9 mouse cellular contexts compared by ENCODE assay signal in the genomic region with DNA sequence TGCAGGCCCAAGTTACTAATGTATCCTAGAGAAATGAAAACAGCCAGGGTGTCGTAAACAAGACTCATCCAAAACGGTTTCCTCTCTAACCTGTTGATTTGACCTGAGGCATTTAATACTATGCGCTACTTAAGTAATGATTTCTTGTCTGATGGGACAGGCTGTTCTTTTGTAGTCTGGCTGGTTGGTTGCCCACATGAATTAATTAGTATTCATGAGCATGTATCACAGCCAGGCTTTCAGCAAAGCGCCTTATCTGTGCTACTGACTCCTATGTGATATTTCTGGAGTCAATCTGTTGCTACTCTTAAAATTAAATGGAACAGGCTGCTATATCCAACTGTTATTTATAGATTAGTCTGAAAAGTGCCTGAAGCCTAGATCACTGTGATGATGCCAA.
DNase-seq lines count a peak whose midpoint lies in the region; ATAC-seq lines count a peak whose summit lies in the region.
"Had no signal": no experiment of that assay in that cellular context is flagged by ENCODE, and none has a peak within 500 bp of the region (broad histone marks: within the 10 kb centered on the region; RNA-seq: fewer than 3 reads in every experiment).

No protein-coding gene starts in this region.

- H3K36me3 ChIP-seq in forebrain, embryonic 13.5 days (ENCODE audit: poor library complexity, severe bottlenecking), result peaks cover 25% of the 10 kb centered on the region
- H3K36me3 ChIP-seq in forebrain, embryonic 10.5 days (replicated peaks), result peaks cover 51% of the 10 kb centered on the region
- peaks cover 36% of the 10 kb centered on the region for H3K36me3 ChIP-seq in limb, embryonic 10.5 days

- no peak overlapping the region for H3K9ac ChIP-seq in forebrain, embryonic 13.5 days

- no peak overlapping the region for H3K4me3 ChIP-seq in forebrain, embryonic 13.5 days
- H3K4me3 ChIP-seq in forebrain, embryonic 10.5 days, result no peak overlapping the region
- H3K4me3 ChIP-seq in limb, embryonic 10.5 days, result no peak overlapping the region

- peaks cover 15% of the 10 kb centered on the region for H3K4me1 ChIP-seq in forebrain, embryonic 13.5 days
- H3K4me1 ChIP-seq in forebrain, embryonic 10.5 days, result no peaks in the 10 kb centered on the region; the same call in 1 of the 2 replicates
- no peaks in the 10 kb centered on the region for H3K4me1 ChIP-seq in limb, embryonic 10.5 days

- H3K27ac ChIP-seq in forebrain, embryonic 13.5 days, result no peak overlapping the region
- no peak overlapping the region for H3K27ac ChIP-seq in forebrain, embryonic 10.5 days
- no peak overlapping the region for H3K27ac ChIP-seq in limb, embryonic 10.5 days

- ATAC-seq in forebrain, embryonic 13.5 days, result peak; percentile 87
- no peak for ATAC-seq in activated CD4-positive, CD25-positive, alpha-beta regulatory T cell, adult 4 months

- H3K27me3 ChIP-seq in forebrain, embryonic 13.5 days, result no peaks in the 10 kb centered on the region
- no peaks in the 10 kb centered on the region for H3K27me3 ChIP-seq in forebrain, embryonic 10.5 days (ENCODE audit: poor library complexity, severe bottlenecking)
- H3K27me3 ChIP-seq in limb, embryonic 10.5 days (ENCODE audit: low read depth, poor library complexity, severe bottlenecking), result no peaks in the 10 kb centered on the region

- WGBS in forebrain, embryonic 13.5 days, result 39% methylated on average over 4 of the region's 4 CpGs
- 87% methylated on average over 4 of the region's 4 CpGs for WGBS in forebrain, embryonic 10.5 days
- 82% methylated on average over 4 of the region's 4 CpGs for WGBS in limb, embryonic 10.5 days

- H3K9me3 ChIP-seq in forebrain, embryonic 13.5 days (replicated peaks), result no peaks in the 10 kb centered on the region
- H3K9me3 ChIP-seq in forebrain, embryonic 10.5 days, result no peaks in the 10 kb centered on the region
- H3K9me3 ChIP-seq in limb, embryonic 10.5 days (replicated peaks), result no peaks in the 10 kb centered on the region

- intact Hi-C loops in left cerebral cortex, postnatal 14 days (cut with DNase I), result loop anchor here (5.0 kb wide), 2 partner anchors 188 to 273 kb away; a partner anchor contains a TSS

- DNase-seq in forebrain, embryonic 10.5 days (ENCODE audit: extremely low spot score, low spot score), result no peak
- DNase-seq in right cerebral cortex, adult 18-20 months, result peak; percentile 47
- DNase-seq in right cerebral cortex, postnatal 14 days, result no peak
- DNase-seq in left cerebral cortex, postnatal 14 days (ENCODE audit: low spot score in 2 of 2), result peak; percentile 53 to 83
- no peak for DNase-seq in limb, embryonic 10.5 days (ENCODE audit: low spot score)
- DNase-seq in spleen, adult 18-20 months, result no peak
- DNase-seq: lung, postnatal 10 days had no signal

- no peak overlapping the region for H3K4me2 ChIP-seq in forebrain, embryonic 13.5 days

Comparison
In these comparisons a context has a peak if more than half of its experiments do, and no peak if none do; other contexts are left out.
1. DNase-seq: peak in right cerebral cortex, adult 18-20 months (single experiment) and left cerebral cortex, postnatal 14 days (2 of 2); none in forebrain, embryonic 10.5 days (single experiment), right cerebral cortex, postnatal 14 days (single experiment), limb, embryonic 10.5 days (single experiment) and spleen, adult 18-20 months (0 of 2).